Mouse (Mus musculus) small intestine, adult 10 weeks (tissue): ENCODE measurements around the gene Ccdc102a. TPM values are rescaled to one million over a fixed set of nuclear protein-coding genes. Genes with fewer than 3 reads are reported as not detected.

Experiments
- polyA plus RNA-seq: library from polyadenylated mRNA; stranded (reverse); fragments of 350-450 nt; fragmentation: Illumina TruSeq; extraction: RNeasy Lipid Tissue Mini Kit (QIAGEN cat#74804); gene quantifications from one replicate; pipeline ENCODE4 v1.2.3, GENCODE M21; 2014; ENCODE audit warnings: low replicate concordance

Ccdc102a gene
- not detected for polyA plus RNA-seq

GRCm38 (mm10) chr8:94917851-94918495, at the start of gene Ccdc102a:
Gene Ccdc102a, minus strand, starts transcription at chr8:94918098.

GRCm38 (mm10) chr8:94923405-94923804, 5.5 kb upstream of the Ccdc102a start, which contains the start of gene Adgrg5:
Gene Adgrg5, plus strand, starts transcription at chr8:94923694.

GRCm38 (mm10) chr8:94876197-94876730, 41.6 kb downstream of the Ccdc102a start, which contains the start of gene Dok4:
Gene Dok4, minus strand, starts transcription at chr8:94876330.

GRCm38 (mm10) chr8:94857346-94858173, 60.3 kb downstream of the Ccdc102a start, which contains the start of gene Polr2c:
Gene Polr2c, plus strand, starts transcription at chr8:94857450.

Other genes starting within 250 kb of the Ccdc102a start
- gene Pllp, start 221.8 kb downstream of the Ccdc102a start, polyA plus RNA-seq: 2.6 TPM
- 7.0 TPM for gene Ccl22, start 172.5 kb downstream of the Ccdc102a start, polyA plus RNA-seq
- gene Cx3cl1, start 146.1 kb downstream of the Ccdc102a start, polyA plus RNA-seq: 2.0 TPM
- gene Ccl17, start 107.6 kb downstream of the Ccdc102a start, polyA plus RNA-seq: not detected
- gene Coq9, start 79.8 kb downstream of the Ccdc102a start, polyA plus RNA-seq: 7.1 TPM
- gene Ciapin1, start 79.7 kb downstream of the Ccdc102a start, polyA plus RNA-seq: 10.5 TPM
- 2.0 TPM for gene Polr2c, start 60.6 kb downstream of the Ccdc102a start, polyA plus RNA-seq
- 6.8 TPM for gene Dok4, start 41.8 kb downstream of the Ccdc102a start, polyA plus RNA-seq
- 0.41 TPM for gene Adgrg5, start 5.6 kb upstream of the Ccdc102a start, polyA plus RNA-seq
- 1.0 TPM for gene Adgrg1, start 56.7 kb upstream of the Ccdc102a start, polyA plus RNA-seq
- 0.48 TPM for gene Adgrg3, start 99.6 kb upstream of the Ccdc102a start, polyA plus RNA-seq
- gene Drc7, start 137.0 kb upstream of the Ccdc102a start, polyA plus RNA-seq: not detected
- not detected for gene Katnb1, start 163.1 kb upstream of the Ccdc102a start, polyA plus RNA-seq